Mouse (Mus musculus) hindbrain, postnatal 0 days (tissue): ENCODE results near the gene Lcn5. TPM values are rescaled to one million over a fixed set of nuclear protein-coding genes. Genes with fewer than 3 reads are reported as not detected.
A peak's percentile ranks its signal among the peaks of the same experiment; 100 is the strongest.

Experiments
- ATAC-seq: fragments of 200-750 bp; cut with Nextera tagmentation; 2 replicates; pipeline ENCODE4 v1.8.0; 2017; ENCODE audit warnings: mild to moderate bottlenecking, moderate TSS enrichment, moderate library complexity
- DNase-seq: peaks from one replicate; pipeline ENCODE4 v3.0.0-alpha.2; 2015; ENCODE audit warnings: low spot score
- H3K27ac ChIP-seq: fragments of 300-500 bp; sonication (generic); 2 replicates; pipeline ENCODE4 v1.5.1; 2014; ENCODE audit warnings: mild to moderate bottlenecking
- H3K27me3 ChIP-seq: fragments of 300-500 bp; sonication (generic); 2 replicates; pipeline ENCODE4 v1.6.1; 2014; ENCODE audit warnings: low read length, mixed read lengths; ENCODE audit not compliant: insufficient read depth
- H3K36me3 ChIP-seq: fragments of 300-500 bp; sonication (generic); 2 replicates; pipeline ENCODE4 v1.6.1; 2014; ENCODE audit warnings: low read length, mixed read lengths; ENCODE audit not compliant: insufficient read depth
- H3K4me1 ChIP-seq: fragments of 300-500 bp; sonication (generic); 2 replicates; pipeline ENCODE4 v1.6.1; 2014; ENCODE audit warnings: antibody characterized with exemption, low read length, mixed read lengths; ENCODE audit not compliant: insufficient read depth
- H3K4me2 ChIP-seq: fragments of 300-500 bp; sonication (generic); 2 replicates; pipeline ENCODE4 v1.6.1; 2014; ENCODE audit warnings: low read depth, mild to moderate bottlenecking, low read length, moderate library complexity, mixed read lengths
- H3K4me3 ChIP-seq: fragments of 300-500 bp; sonication (generic); 2 replicates; pipeline ENCODE4 v1.5.1; 2014; ENCODE audit warnings: low read length
- H3K9ac ChIP-seq: fragments of 300-500 bp; sonication (generic); replicated peaks from 2 replicates; pipeline ENCODE4 v1.6.1; 2014; ENCODE audit warnings: mild to moderate bottlenecking, low read length, moderate library complexity, mixed read lengths
- H3K9me3 ChIP-seq: fragments of 300-500 bp; sonication (generic); 2 replicates; pipeline ENCODE4 v1.6.1; 2016; ENCODE audit warnings: low read length, mixed read lengths
- CTCF ChIP-seq: IDR thresholded peaks from 2 replicates; pipeline ENCODE4 v1.5.1; 2016; ENCODE audit warnings: antibody characterized with exemption, control low read depth, low read depth
- WGBS: fragments of 180-500 bp; shearing (Covaris S2); extraction: QIAGEN DNeasy Blood & Tissue Kit; methylation state at CpG from one replicate; pipeline ENCODE4 v1.1.7; 2014; 5-methylcytosine and 5-hydroxymethylcytosine counted together
- polyA plus RNA-seq: library from polyadenylated mRNA; unstranded; fragments of >200 nt; fragmentation: Nextera tagmentation; extraction: Ambion mirVana; gene quantifications from 2 replicates; pipeline ENCODE4 v1.2.1, GENCODE M21; 2015
- total RNA-seq: library from RNA; depleted of rRNA; stranded (reverse); fragments of >200 nt; gene quantifications from 2 replicates; pipeline ENCODE4 v1.2.3, GENCODE M21; 2014; rRNA removed

Lcn5 gene
- total RNA-seq (not detected in 2 replicates), polyA plus RNA-seq (not detected in 2 replicates)

- Histone ChIP-seq H3K9ac (no peak within 1 kb of the TSS), H3K27me3 (no peaks in the 10 kb centered on the region), H3K4me3 (no peak within 1 kb of the TSS), H3K4me2 (no peak within 1 kb of the TSS), H3K4me1 (no peaks in the 10 kb centered on the region), H3K27ac (no peak within 1 kb of the TSS), H3K9me3 (no peaks in the 10 kb centered on the region), H3K36me3 (no peaks in the 10 kb centered on the region)
- ATAC-seq (no peak), DNase-seq (no peak)
- no peak for TF ChIP-seq CTCF
These were observed at the start of gene Lcn5 for GRCm38 (mm10) chr2:25657652-25658051. Gene Lcn5 (plus strand): TSS chr2:25657952.

- Histone ChIP-seq H3K27ac (peak overlapping the region; percentile 97; the same call in 1 of the 2 replicates), H3K4me2 (peak overlapping the region; percentile 74), H3K9ac (peak overlapping the region; percentile 97; the same call in 1 of the 2 replicates), H3K9me3 (no peaks in the 10 kb centered on the region), H3K27me3 (no peaks in the 10 kb centered on the region), H3K36me3 (no peaks in the 10 kb centered on the region), H3K4me3 (peak overlapping the region; percentile 100), H3K4me1 (peaks cover 5% of the 10 kb centered on the region)
- ATAC-seq (peak; percentile 13; the same call in 1 of the 2 replicates), DNase-seq (no peak)
- 67% methylated on average over 10 of the region's 10 CpGs for WGBS
- TF ChIP-seq CTCF = no peak
These were observed 49.1 kb upstream of the Lcn5 start for GRCm38 (mm10) chr2:25608671-25609070.

- ATAC-seq (no peak), DNase-seq (no peak)
- Histone ChIP-seq H3K4me1 (0 out of 2 replicates have a peak, but pooled peaks cover 7% of the 10 kb centered on the region), H3K4me3 (peak overlapping the region; percentile 16; the same call in 1 of the 2 replicates), H3K36me3 (no peaks in the 10 kb centered on the region), H3K4me2 (0 out of 2 replicates have a peak overlapping the region, but pooled peaks have one; percentile 30), H3K9ac (no peak overlapping the region), H3K27ac (no peak overlapping the region), H3K27me3 (peaks cover 21% of the 10 kb centered on the region), H3K9me3 (no peaks in the 10 kb centered on the region)
- 20% methylated on average over 22 of the region's 22 CpGs for WGBS
- TF ChIP-seq CTCF = no peak
These were observed 41.4 kb upstream of the Lcn5 start for GRCm38 (mm10) chr2:25616398-25616797.

GRCm38 (mm10) chr2:25617578-25617977, 40.2 kb upstream of the Lcn5 start, which contains the start of gene Ccdc183:
Gene Ccdc183 (minus strand): TSS chr2:25617678.
- Histone ChIP-seq H3K27ac (no peak within 1 kb of the TSS), H3K9ac (no peak within 1 kb of the TSS), H3K36me3 (no peaks in the 10 kb centered on the region), H3K9me3 (no peaks in the 10 kb centered on the region), H3K4me2 (no peak within 1 kb of the TSS), H3K4me3 (peak within 1 kb of the TSS; percentile 16; the same call in 1 of the 2 replicates), H3K27me3 (peaks cover 21% of the 10 kb centered on the region), H3K4me1 (0 out of 2 replicates have a peak, but pooled peaks cover 7% of the 10 kb centered on the region)
- WGBS = 84% methylated on average over 3 of the region's 3 CpGs
- TF ChIP-seq CTCF = no peak
- DNase-seq = no peak
- ATAC-seq = no peak

- Histone ChIP-seq H3K9me3 (no peaks in the 10 kb centered on the region), H3K9ac (no peak overlapping the region), H3K36me3 (no peaks in the 10 kb centered on the region), H3K27ac (no peak overlapping the region), H3K4me1 (0 out of 2 replicates have a peak, but pooled peaks cover 7% of the 10 kb centered on the region), H3K27me3 (peaks cover 12% of the 10 kb centered on the region), H3K4me3 (no peak overlapping the region), H3K4me2 (no peak overlapping the region)
- ATAC-seq (no peak), DNase-seq (no peak)
- TF ChIP-seq CTCF = no peak
- 88% methylated on average over 6 of the region's 6 CpGs for WGBS
These were observed 37.4 kb upstream of the Lcn5 start for GRCm38 (mm10) chr2:25620386-25620785.

- Histone ChIP-seq H3K4me3 (peak overlapping the region; percentile 51; the same call in 1 of the 2 replicates), H3K9me3 (no peaks in the 10 kb centered on the region), H3K4me2 (peak overlapping the region; percentile 85), H3K36me3 (no peaks in the 10 kb centered on the region), H3K9ac (peak overlapping the region; percentile 66; the same call in 1 of the 2 replicates), H3K4me1 (0 out of 2 replicates have a peak, but pooled peaks cover 7% of the 10 kb centered on the region), H3K27me3 (peaks cover 8% of the 10 kb centered on the region), H3K27ac (no peak overlapping the region)
- 76% methylated on average over 4 of the region's 4 CpGs for WGBS
- no peak for DNase-seq
- no peak for ATAC-seq
- TF ChIP-seq CTCF = no peak
These were observed 36.9 kb upstream of the Lcn5 start for GRCm38 (mm10) chr2:25620852-25621228.
